Mouse (Mus musculus): ENCODE data around the gene Farsa.

Gene Farsa

DNA sequence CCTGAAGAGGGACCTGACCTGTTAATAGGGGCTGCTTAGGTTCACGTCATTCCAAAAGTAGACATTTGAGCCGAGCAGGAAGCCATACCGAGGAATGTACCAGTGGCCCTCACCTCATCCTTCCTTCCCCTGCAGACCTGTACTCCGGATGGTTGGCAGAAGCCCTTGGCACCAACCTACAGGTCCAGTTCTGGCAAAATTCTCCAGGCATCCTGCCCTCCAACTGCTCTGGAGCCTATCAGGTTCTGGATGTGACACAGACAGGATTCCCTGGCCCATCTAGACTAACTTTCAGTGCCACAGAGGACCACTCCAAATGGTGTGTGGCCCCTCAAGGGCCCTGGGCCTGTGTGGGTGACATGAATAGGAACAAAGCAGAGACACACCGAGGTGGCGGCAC lies 53.8 kb downstream of the Farsa start:
- DNase-seq (ENCODE audit: low read depth, low spot score): no peak

DNA sequence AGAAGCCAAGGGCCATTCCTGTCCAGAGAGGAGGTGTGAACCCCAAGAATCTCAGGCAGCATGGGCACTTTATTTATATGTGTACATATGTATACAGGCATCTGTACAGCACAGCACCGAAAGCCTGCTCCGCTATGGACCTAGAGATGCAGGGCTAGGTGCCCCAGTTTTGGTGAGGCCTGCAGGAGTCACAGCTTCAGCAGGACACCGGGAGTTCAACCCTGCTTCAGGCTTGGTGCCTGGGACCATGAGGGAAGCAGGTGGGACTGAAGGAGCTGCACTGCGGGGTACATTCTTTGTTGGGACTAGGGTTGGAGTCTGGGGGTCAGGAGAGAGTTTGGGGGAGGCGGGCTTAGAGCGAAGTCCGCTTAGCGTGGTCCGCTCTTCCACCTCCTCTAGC lies 55.1 kb downstream of the Farsa start:
- no peak for DNase-seq (ENCODE audit: low read depth, low spot score)

GRCm38 (mm10) chr8:84912391-84912790 lies 55.6 kb downstream of the Farsa start:
- no peak for DNase-seq (ENCODE audit: low read depth, low spot score)

DNA sequence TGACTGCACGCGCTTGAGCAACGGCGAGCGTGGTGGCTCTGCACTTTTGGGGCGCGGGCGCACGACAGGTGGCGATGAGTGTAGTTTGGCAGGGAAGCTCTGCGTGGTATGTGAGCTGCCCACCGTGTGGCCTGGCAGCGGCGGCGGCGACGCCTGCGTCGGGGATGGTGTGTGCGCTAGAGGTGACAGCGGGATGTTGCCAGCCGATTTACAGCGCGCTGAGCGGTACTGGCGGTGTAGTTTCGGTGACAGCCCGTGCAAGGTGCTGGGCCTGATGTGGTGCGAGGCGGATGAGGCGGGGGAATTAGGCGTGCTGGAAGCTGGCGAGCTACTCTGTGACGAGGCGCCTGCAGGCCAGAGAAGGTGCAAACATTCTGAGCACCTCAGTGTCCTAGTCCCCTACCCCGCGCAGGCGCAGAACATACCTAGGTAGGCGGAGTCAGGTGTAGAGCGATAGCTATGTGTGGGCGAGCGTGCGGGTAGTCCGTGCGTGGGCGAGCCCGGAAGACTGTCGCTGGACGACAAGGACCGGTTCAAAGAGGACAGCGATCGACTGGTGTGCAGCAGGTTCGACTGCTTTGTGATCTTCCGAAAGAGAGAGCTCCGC lies 56.2 kb downstream of the Farsa start:
- DNase-seq (ENCODE audit: low read depth, low spot score): no peak

GRCm38 (mm10) chr8:84913502-84913900 lies 56.7 kb downstream of the Farsa start:
- no peak for DNase-seq (ENCODE audit: low read depth, low spot score)

DNA sequence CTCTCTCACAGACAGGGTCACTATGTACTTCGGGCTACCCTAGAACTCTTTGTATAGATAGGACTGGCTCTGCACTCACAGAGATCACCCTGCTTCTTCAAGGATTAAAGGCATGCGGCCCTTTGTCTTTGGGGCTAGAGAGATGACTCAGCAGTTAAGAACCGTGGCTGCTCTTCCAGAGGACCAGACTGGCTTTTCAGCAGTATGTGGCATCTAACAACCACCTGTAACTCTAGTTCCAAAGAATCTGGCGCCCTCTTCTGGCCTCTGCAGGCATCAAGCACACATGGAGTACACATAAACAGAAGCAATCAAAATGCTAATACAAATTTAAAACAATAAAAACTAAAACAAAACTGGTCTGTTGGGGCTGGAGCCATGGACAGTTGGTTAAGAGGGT lies 57.2 kb downstream of the Farsa start:
- DNase-seq (ENCODE audit: low read depth, low spot score): peak; percentile 58

GRCm38 (mm10) chr8:84915269-84915668 lies 58.5 kb downstream of the Farsa start:
- no peak for DNase-seq (ENCODE audit: low read depth, low spot score)

GRCm38 (mm10) chr8:84917781-84918180 lies 61.0 kb downstream of the Farsa start:
- no peak for DNase-seq (ENCODE audit: low read depth, low spot score)

GRCm38 (mm10) chr8:84918646-84919045 lies 61.9 kb downstream of the Farsa start:
- DNase-seq (ENCODE audit: low read depth, low spot score): no peak
